Mouse (Mus musculus) hindbrain, embryonic 12.5 days (tissue): ENCODE data around the gene Zgpat. TPM values are rescaled to one million over a fixed set of nuclear protein-coding genes. Genes with fewer than 3 reads are reported as not detected.

Experiments used
- ATAC-seq: fragments of 200-750 bp; cut with Nextera tagmentation; 2 replicates; pipeline ENCODE4 v1.8.0; 2017; ENCODE audit warnings: moderate TSS enrichment; ENCODE audit not compliant: low FRiP score
- H3K27ac ChIP-seq: fragments of 300-500 bp; sonication (generic); 2 replicates; pipeline ENCODE4 v1.5.1; 2016; ENCODE audit warnings: mild to moderate bottlenecking
- H3K27me3 ChIP-seq: fragments of 300-500 bp; sonication (generic); 2 replicates; pipeline ENCODE4 v1.6.1; 2016; ENCODE audit warnings: mild to moderate bottlenecking
- H3K36me3 ChIP-seq: fragments of 300-500 bp; sonication (generic); 2 replicates; pipeline ENCODE4 v1.6.1; 2016; ENCODE audit warnings: mild to moderate bottlenecking
- H3K4me1 ChIP-seq: fragments of 300-500 bp; sonication (generic); 2 replicates; pipeline ENCODE4 v1.6.1; 2016
- H3K4me2 ChIP-seq: fragments of 300-500 bp; sonication (generic); replicated peaks from 2 replicates; pipeline ENCODE4 v1.6.1; 2016; ENCODE audit warnings: mild to moderate bottlenecking
- H3K4me3 ChIP-seq: fragments of 300-500 bp; sonication (generic); 2 replicates; pipeline ENCODE4 v1.5.1; 2016; ENCODE audit warnings: mild to moderate bottlenecking
- H3K9ac ChIP-seq: fragments of 300-500 bp; sonication (generic); 2 replicates; pipeline ENCODE4 v1.6.1; 2016; ENCODE audit warnings: mild to moderate bottlenecking, moderate library complexity
- H3K9me3 ChIP-seq: fragments of 300-500 bp; sonication (generic); replicated peaks from 2 replicates; pipeline ENCODE4 v1.6.1; 2016; ENCODE audit warnings: mild to moderate bottlenecking
- WGBS: fragments of 180-500 bp; shearing (Covaris S2); methylation state at CpG from one replicate; pipeline ENCODE4 v1.1.7; 2016; 5-methylcytosine and 5-hydroxymethylcytosine counted together
- polyA plus RNA-seq: library from polyadenylated mRNA; unstranded; fragments of >200 nt; fragmentation: Nextera tagmentation; extraction: Ambion mirVana; gene quantifications from 2 replicates; pipeline ENCODE4 v1.2.1, GENCODE M21; 2016

Gene Zgpat
- polyA plus RNA-seq, 1 experiment from 2014 or later, result 71.7 TPM

DNA sequence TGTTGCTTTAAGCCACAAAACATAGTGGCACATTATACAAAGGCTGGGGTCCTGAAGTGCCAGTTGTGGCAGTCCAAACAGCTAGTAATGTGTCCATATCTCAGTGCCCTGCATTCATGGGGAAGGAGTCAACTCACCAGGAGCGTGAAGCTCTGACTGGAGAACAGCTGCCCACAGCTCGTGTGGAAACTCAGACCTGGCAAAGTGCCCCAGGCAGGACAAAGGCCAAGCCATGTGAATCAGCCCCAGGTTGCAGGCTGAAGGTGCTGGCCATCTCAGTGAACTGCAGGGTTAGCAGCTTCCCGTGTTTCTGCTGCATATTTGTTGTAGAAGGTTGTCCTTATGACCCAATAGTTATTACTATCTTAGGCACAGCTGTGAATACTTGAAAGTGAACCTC is 51.2 kb downstream of the Zgpat start:
- Histone ChIP-seq H3K4me3 (no peak overlapping the region), H3K36me3 (no peaks in the 10 kb centered on the region), H3K9me3 (no peaks in the 10 kb centered on the region), H3K27me3 (no peaks in the 10 kb centered on the region), H3K9ac (no peak overlapping the region), H3K4me2 (no peak overlapping the region), H3K4me1 (peaks cover 4% of the 10 kb centered on the region), H3K27ac (no peak overlapping the region)
- no peak for ATAC-seq
- WGBS, result 63% methylated on average over 3 of the region's 3 CpGs

DNA sequence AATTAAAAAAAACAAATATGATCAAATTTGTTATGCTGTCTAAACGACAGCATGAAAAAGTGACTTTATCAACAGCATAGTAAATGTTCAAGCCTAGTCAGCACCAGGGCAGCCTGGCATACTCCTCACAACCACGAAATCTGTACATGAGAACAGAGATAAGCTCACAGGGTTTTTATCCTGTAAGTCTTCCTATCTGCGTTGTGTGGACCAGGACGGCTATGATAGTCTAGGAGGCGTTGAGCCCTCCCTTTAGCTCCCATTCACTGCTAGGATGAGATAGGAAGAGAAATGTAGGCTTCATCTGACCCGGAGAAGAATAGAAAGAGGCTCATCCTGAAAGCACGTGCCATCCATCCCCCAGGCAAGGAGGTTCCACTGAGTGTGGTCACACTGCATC is 54.6 kb downstream of the Zgpat start:
- Histone ChIP-seq H3K27ac (no peak overlapping the region), H3K4me3 (no peak overlapping the region), H3K36me3 (peaks cover 21% of the 10 kb centered on the region), H3K27me3 (no peaks in the 10 kb centered on the region), H3K9me3 (no peaks in the 10 kb centered on the region), H3K4me1 (peaks cover 2% of the 10 kb centered on the region), H3K9ac (no peak overlapping the region), H3K4me2 (no peak overlapping the region)
- 86% methylated on average over 7 of the region's 7 CpGs for WGBS
- ATAC-seq, result no peak

DNA sequence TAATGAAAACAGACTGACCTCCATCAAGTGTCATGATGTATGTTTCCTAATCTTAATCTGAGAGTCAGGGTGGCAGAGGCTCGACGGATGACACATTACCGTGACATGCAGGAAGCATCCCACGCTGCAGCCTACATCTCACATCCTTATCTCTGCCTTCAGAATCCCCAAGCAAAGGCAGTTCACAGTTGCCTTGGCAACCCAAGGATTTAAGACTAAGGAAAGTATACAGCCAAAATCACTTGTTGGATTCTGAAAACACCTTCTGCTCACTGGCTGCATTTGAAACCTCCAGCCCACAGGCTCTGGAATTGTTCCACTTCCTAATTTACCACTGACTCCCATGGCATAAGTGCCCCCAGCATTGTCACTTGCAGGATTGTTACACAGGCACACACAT is 55.7 kb downstream of the Zgpat start:
- Histone ChIP-seq H3K27ac (no peak overlapping the region), H3K9ac (no peak overlapping the region), H3K4me3 (no peak overlapping the region), H3K4me2 (no peak overlapping the region), H3K9me3 (no peaks in the 10 kb centered on the region), H3K36me3 (peaks cover 21% of the 10 kb centered on the region), H3K4me1 (peaks cover 2% of the 10 kb centered on the region), H3K27me3 (no peaks in the 10 kb centered on the region)
- no peak for ATAC-seq
- WGBS, result 89% methylated on average over 4 of the region's 4 CpGs

DNA sequence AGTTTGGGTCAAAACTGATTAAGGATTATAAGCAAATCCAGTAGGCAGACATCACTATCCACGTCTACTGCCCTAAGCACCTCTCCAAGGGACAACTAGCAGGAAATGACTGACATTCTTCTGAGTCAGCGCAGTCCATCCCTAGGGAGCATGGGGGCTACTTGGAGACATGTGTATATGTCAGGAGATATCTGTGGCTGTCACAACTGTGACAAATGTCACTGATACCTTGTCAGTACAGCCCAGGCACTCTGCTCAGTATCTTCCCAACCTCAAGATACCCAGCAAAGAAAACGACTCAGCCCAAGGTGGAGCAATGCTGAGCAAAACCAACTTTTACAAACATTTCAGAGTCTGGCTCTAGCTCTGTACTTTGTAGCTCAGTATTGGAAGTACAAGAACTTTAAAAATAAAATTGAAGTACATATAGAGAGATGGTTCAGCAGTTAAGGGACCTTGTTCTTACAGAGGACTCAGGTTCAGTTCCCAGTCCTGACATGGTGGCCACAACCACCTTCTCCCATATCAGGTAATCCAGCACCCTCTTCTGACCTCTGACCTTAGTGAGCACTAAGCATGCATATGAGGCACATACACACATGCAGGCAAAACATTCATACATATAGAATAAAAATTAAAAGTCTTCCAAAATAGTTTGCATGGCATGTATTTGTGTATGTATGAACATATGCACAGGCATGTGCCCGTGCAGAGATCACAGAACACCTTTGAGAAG is 56.3 kb downstream of the Zgpat start:
- Histone ChIP-seq H3K27me3 (no peaks in the 10 kb centered on the region), H3K4me1 (peaks cover 2% of the 10 kb centered on the region), H3K27ac (no peak overlapping the region), H3K36me3 (peaks cover 21% of the 10 kb centered on the region), H3K4me3 (no peak overlapping the region), H3K9me3 (no peaks in the 10 kb centered on the region), H3K4me2 (no peak overlapping the region), H3K9ac (no peak overlapping the region)
- ATAC-seq, result no peak
- 81% methylated on average over 4 of the region's 4 CpGs for WGBS

DNA sequence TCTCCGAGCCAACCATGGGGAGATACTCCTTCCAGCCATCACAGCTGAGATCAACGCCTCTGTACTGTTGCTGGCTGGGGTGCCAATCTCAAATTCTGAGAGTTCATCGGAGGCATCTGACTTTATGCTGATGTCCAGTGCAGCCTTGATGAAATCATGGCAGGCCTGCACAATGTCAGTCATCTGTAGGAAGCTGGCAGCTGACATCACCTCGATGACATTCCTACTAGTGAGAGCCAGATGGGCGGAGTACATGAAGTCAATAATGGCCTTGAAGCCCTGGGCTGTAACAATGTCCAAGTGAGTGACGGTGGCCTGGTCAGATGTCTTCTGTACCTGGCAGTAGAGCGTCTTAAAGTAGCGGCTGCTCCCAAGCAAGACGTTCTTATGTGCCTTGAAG is 59.1 kb downstream of the Zgpat start:
- ATAC-seq, result no peak
- 93% methylated on average over 9 of the region's 9 CpGs for WGBS
- peaks cover 2% of the 10 kb centered on the region for H3K4me1 ChIP-seq
- H3K9me3 ChIP-seq, result no peaks in the 10 kb centered on the region
- H3K9ac ChIP-seq, result no peak overlapping the region
- H3K36me3 ChIP-seq, result peaks cover 21% of the 10 kb centered on the region
- H3K4me3 ChIP-seq, result no peak overlapping the region
- no peak overlapping the region for H3K4me2 ChIP-seq
- no peaks in the 10 kb centered on the region for H3K27me3 ChIP-seq
- H3K27ac ChIP-seq, result no peak overlapping the region

Other genes with a start within 250 kb of the Zgpat start
- gene Kcnq2, start 229.6 kb upstream of the Zgpat start, polyA plus RNA-seq, result 41.7 and 43.1 TPM in 2 replicates
- 2.3 and 2.5 TPM in 2 replicates for gene Eef1a2, start 207.9 kb upstream of the Zgpat start, polyA plus RNA-seq
- gene Ppdpf, start 177.7 kb upstream of the Zgpat start, polyA plus RNA-seq, result 388 and 419 TPM in 2 replicates
- gene Ptk6, start 162.1 kb upstream of the Zgpat start, polyA plus RNA-seq, result not detected in 2 replicates
- gene Srms, start 151.7 kb upstream of the Zgpat start, polyA plus RNA-seq, result 0.08 TPM in 1 of 2 replicates, not detected in the other
- gene Fndc11, start 144.9 kb upstream of the Zgpat start, polyA plus RNA-seq, result 0.15 TPM in 1 of 2 replicates, not detected in the other
- gene Helz2, start 122.9 kb upstream of the Zgpat start, polyA plus RNA-seq, result 0.81 and 0.87 TPM in 2 replicates
- gene Gmeb2, start 76.9 kb upstream of the Zgpat start, polyA plus RNA-seq, result 21.9 and 22.5 TPM in 2 replicates
- 502 and 505 TPM in 2 replicates for gene Stmn3, start 50.4 kb upstream of the Zgpat start, polyA plus RNA-seq
- gene Rtel1, start 45.2 kb upstream of the Zgpat start, polyA plus RNA-seq, result 47.8 and 49.2 TPM in 2 replicates
- gene Arfrp1, start 476 bp downstream of the Zgpat start, polyA plus RNA-seq, result 68.5 and 76.6 TPM in 2 replicates
- gene Lime1, start 15.2 kb downstream of the Zgpat start, polyA plus RNA-seq, result 37.8 and 41.8 TPM in 2 replicates
- 22.3 and 22.7 TPM in 2 replicates for gene Zbtb46, start 94.5 kb downstream of the Zgpat start, polyA plus RNA-seq
- gene Abhd16b, start 128.3 kb downstream of the Zgpat start, polyA plus RNA-seq, result 0.12 TPM in 1 of 2 replicates, not detected in the other
- 120 and 121 TPM in 2 replicates for gene Tpd52l2, start 132.2 kb downstream of the Zgpat start, polyA plus RNA-seq
- gene Dnajc5, start 155.6 kb downstream of the Zgpat start, polyA plus RNA-seq, result 148 and 150 TPM in 2 replicates
- gene Uckl1, start 220.0 kb downstream of the Zgpat start, polyA plus RNA-seq, result 64.2 and 66.3 TPM in 2 replicates
- gene Prpf6, start 226.9 kb downstream of the Zgpat start, polyA plus RNA-seq, result 72.0 and 72.4 TPM in 2 replicates
- gene Zfp512b, start 227.9 kb downstream of the Zgpat start, polyA plus RNA-seq, result 91.0 and 97.7 TPM in 2 replicates
- 97.4 and 101 TPM in 2 replicates for gene Samd10, start 234.3 kb downstream of the Zgpat start, polyA plus RNA-seq